Mouse (Mus musculus) adrenal gland (tissue): Measurements from ENCODE around the gene Abracl.

Source experiments
- intact Hi-C: fragments of 180-260 bp; cut with DNase I; formaldehyde crosslinking; loops from one replicate; pipeline ENCODE4 v1.15.1; 2025
- long read RNA-seq, 2 experiments: library from polyadenylated mRNA; unstranded; transcript quantifications; one replicate each; pipeline ENCODE4 v2.0.0; 2020; ENCODE audit warnings: borderline replicate concordance in 1 of 2; ENCODE audit not compliant: insufficient replicate concordance in 1 of 2

Abracl gene
- long read RNA-seq, experiment 1, transcript Abracl-201 (3 exons, 846 nt), result major isoform, 11 of 11 reads
- long read RNA-seq, experiment 1, partial matches to known transcripts, result 0 of 11 reads
- long read RNA-seq, experiment 1, other reads (novel, unspliced or antisense), result 0 of 11 reads
- long read RNA-seq, experiment 2, transcript Abracl-201 (3 exons, 846 nt), result major isoform, 17 of 19 reads
- long read RNA-seq, experiment 2, partial matches to known transcripts, result 1 of 19 reads
- long read RNA-seq, experiment 2, other reads (novel, unspliced or antisense), result 0 of 19 reads

DNA sequence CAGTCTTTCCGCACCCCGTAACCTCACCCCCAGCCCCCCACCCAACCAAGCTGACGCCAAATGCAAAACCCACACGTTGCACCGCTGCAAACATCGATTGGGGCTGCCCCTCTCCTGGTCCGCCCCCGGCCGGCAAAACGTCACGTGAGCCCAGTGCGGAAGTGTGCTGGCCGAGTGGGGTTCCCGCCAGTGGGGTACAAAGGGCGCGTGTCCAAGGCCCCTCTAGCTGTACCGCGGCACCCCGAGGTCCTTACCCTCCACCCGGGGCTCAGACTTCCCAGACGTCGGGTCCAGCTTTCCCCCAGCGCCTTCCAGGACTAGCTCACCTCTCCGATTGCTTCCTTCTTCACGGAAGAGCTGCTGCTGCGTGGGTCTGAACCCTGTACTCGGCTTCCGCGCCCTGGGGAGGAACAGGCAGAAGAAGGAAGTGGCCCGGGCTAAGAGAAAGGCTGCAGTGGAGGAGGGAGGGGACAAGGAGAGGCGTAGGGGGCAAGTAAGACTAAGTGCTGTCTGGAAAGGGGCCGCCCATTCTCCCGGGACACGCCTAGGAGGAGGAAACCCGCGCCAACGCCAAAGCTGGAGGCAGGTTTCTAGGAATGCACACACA lies at the start of gene Abracl:
Gene Abracl, minus strand, starts transcription at position 548 of the 607 bp plus-strand sequence.
- intact Hi-C loops, result no loop called here

DNA sequence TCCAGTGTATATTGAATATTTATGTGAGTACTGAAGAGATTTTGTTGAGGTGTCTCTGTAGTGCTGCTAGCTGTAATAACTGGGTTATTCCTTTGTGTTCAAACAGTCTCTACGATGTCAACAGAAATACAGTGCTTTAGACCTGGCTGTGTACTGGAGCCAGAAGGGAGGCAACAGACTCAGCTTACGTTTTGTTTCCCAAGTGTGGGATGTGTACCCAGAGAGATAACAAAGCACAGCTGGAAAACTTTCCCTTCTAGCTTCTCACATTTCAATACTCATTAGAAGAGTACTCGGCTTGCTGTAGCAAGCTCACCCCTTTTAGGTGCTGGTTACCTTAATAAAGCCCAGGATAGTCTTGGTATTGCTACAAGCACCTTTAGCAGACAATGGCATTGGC lies 49.8 kb upstream of the Abracl start:
- intact Hi-C loops, result no loop called here

DNA sequence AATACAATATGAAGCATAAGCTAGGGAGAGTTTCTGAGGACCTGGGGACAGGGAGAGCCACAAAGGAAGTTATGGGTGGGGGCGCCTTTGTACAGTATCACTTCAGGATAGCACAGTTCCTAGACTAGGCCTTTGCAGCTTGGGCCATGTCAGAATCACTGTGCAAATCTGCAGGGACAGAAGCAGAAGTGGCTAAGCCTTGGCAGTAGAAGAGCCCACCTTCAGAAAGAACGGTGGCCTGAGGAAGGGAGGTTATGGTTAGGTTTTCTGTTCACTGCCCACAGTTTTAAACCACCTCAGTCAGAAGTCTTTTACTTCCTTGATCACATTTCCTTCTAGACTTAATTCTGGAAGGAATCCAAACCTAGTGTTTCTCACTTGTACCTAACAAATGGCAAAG lies 47.5 kb upstream of the Abracl start:
- intact Hi-C loops, result no loop called here

DNA sequence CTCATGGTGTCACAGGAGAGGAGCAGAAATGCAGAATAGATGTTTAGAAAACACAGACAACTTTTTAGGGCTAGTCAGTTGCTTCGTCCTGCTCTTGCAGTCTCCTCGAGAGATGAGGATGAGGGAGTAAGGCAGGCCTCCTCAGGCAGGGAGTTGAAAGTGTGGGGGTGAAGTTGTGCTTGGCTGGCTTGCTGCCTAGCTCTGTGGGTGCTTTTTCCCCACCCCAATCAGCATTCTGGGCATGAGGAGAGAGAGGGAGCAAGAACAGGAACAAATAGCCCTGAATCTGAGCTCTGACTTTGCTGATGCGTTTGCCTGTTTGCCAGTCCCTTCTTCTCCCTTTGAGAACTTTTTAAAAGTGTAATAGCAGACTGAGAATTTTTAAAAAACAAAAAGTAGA lies 47.1 kb upstream of the Abracl start:
- intact Hi-C loops, result no loop called here

DNA sequence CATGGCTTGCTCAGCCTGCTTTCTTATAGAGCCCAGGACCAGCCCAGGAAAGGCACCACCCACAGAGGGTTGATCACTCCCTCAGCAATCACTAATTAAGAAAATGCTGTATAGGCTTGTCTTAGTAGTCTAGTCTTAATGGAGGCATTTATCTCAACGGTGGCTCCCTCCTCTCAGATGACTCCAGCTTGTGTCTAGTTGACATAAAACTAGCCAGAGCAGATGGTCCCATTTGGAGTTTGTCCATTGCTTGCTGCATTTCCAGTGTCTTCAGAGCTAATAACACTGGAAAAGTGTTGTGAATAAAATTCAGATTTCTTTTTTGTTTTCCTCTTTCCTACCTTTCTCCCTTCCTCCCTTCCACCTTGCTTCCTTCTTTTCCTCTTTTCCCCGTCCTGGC lies 46.5 kb upstream of the Abracl start:
- intact Hi-C loops, result loop anchor here (5.0 kb wide), 1 partner anchor 33 kb away; no protein-coding TSS in a partner anchor

DNA sequence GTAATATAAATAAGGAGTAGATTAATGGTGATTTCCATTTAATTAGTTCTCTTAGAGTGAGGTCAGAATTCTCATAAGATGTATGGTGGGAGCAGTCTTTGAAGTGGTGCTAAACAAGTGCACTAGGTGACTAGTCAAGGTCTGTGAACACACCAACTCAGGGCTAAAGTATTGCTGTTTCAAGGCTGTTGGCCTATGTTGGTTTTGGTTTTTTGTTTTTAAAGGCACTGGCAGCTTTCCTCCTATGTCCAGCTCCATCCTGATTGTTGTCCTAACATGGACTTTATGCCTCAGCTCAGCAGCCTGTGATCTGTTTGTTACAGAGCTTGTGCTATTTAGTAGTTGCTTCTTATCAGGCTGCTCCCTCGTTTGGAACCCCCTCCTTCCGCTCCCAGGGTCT lies 45.8 kb upstream of the Abracl start:
- intact Hi-C loops, result loop anchor here (5.0 kb wide), 1 partner anchor 33 kb away; no protein-coding TSS in a partner anchor

DNA sequence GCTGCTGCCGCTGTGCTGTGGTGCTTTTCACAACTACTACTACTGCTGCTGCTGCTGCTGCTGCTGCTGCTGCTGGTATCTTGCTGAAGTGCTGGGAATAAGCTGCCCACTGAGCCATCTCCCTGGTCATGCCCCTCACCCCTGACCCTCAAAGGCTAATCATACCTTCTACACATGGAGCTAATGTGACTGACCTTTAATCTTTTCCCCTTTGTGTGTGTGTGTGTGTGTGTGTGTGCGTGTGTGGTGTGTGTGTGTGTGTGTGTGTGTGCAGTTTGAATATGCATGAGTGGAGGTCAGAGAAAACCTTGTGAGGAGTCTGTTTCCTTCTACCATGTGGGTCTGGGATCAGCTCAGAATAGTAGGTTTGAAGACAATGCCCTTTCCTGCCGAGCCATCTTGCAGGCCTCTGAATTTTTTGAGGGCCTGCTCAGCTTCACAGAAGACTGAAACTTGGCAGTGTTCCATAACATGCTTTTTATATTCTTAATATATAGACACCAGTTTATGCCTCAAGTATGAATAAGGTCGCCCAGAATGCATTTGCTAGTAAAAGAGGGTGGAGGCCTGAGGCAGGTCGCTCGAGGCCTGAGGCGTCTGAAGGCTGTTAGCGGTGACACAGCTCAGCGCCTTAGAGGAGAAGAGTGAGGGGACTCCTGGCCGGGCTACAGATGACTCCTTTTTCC lies 44.8 kb upstream of the Abracl start:
- intact Hi-C loops, result loop anchor here (5.0 kb wide), 1 partner anchor 34 kb away; no protein-coding TSS in a partner anchor

DNA sequence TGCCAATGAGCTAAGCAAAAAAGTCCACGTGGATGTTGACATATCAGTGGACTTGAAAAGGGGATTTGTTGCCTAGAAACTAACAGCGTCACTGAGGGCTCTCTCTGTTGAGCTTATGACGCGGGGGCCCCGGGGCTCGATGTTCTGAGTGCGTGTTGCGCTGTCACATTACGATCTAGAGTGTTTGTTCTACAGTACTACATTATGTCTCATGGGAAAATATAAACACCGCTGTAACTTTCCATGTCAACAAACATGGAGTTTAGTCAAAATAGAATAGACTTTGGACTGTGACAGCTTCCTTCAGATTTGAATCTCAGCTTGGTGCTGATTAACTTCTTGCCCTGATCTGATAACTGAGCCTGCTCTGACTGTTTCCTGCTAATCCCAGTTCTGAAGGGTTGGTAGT lies 42.9 kb upstream of the Abracl start:
- intact Hi-C loops, result loop anchor here (5.0 kb wide), 1 partner anchor 36 kb away; no protein-coding TSS in a partner anchor

DNA sequence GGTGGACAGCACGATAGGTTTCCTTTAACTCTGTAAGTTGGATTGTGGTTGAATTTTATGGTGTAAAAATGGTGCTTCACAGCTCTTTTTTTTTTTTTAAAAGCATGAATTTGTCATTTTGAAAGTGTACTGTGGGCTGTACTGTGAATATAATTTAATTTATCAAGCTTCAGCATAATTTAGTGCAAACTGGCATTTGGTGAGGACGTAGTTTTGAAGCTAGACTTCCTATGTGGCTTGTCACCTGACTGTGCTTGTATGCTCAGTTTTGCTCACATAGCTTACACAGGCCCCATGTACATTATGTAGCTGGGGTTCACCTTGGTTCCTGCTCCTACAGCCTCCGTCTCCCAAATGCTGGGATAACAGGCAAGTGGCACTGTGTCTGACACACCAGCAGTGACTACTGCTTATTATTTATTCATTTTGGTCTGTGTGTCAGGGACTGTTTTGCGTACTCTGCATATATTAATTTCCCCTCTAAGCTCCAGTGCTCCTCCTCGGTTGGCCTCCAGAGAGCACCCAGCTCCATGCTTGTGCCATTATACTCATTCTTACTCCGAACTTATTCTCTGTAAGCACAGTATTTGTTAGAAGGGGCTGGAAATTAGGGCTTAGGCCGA lies 41.6 kb upstream of the Abracl start:
- intact Hi-C loops, result loop anchor here (5.0 kb wide), 1 partner anchor 38 kb away; no protein-coding TSS in a partner anchor

DNA sequence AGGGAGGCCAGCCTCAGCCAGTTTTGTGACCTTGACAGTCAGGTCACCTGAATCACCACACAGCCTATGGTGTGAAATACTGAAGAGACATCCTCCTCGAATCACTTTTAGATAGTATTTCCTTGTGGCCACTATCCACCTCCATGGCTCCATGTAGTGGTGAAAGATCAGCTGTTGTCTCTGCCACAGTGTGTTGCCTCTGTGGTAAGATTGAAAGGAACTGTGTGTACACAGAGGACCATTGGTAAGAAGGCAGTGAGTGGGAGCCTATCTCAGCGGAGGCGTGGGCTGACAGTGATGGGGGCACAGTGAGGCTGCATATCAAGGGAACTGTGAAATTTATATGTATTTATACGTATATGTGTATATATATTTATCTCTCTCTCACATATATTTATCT lies 38.4 kb upstream of the Abracl start:
- intact Hi-C loops, result no loop called here

DNA sequence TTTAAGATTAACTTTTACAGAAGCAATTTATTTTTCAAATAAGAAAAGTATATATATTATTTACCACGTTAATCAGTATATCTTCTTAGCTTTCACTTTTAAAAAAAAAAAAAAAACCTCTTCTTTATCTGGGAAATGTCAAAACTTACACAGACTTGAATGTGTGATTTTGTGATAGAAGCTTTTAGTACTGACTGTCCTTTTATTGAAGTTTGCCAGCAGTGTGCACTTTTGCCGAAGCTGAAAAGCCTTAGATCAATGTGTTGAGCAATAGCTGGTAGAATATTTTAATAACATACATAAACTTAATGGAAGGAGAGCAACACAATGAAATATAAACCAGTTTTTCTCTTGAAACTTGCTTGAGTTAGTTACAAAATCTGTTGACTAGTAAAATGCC lies 37.7 kb upstream of the Abracl start:
- intact Hi-C loops, result no loop called here

DNA sequence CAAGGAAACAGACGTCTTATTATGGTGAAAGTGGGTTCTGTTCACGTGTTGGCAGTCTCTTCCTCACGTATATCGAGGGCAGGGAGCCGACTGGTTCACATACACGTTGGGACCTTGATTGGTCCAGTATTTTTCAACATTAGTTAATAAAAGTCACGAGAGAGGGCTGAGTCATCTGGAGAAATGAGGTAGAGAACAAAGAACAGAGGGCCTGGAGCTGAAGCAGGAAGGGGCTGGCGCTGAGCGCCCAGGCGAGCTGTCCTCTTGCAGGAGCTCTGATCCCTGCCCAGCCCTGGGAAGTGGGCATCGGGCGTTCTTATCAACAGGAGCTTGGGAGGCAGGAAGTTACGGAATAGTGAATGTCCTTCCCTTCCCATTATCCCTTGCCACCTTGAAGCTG lies 36.7 kb upstream of the Abracl start:
- intact Hi-C loops, result no loop called here

DNA sequence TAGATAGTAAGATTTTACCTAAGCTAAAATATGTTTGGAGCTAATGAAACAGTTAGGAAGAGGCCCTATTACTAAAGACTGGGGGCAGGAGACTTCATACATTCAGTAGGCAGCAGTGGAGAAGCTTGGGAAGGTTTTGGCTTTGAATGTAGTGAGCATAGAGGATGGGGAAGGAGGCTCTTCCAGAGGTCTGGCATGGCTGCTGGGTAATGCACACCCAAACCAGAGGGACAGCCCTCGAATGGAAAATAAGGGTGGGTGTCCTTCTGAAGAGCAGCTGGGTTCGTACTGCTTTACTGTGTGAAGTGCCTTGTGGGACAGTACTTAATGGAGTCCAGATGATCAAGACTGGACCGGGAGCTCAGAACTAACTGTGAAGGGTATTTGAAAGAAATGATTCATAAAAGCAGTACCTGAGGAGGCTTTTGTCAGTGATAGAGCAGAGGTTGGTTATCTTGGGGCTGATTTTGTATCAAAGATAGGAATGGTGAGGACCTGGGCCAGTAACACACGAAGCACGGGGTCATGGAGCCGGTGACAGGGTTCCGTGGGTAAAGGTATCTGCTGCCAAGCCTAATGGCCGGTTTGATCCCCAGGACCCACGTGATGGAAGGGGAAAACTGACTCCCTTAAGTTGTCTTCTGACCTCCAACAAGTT lies 35.7 kb upstream of the Abracl start:
- intact Hi-C loops, result no loop called here

DNA sequence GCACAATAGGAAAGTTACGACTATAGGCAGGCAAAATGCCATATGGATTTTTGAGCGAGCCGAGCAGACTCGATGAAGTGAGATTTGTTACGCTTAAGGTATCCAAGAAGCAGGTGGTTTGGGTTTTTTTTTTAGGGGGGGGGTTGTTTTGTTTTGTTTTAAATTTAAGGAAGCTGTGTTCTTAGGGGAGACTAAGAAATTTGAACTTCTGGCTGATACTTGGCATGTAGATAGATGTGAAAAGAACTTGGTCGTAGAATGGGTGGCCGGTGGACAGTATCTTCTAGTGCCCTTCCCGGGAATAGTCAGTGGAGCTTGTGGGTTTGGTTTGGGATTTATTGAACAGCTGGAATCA lies 33.3 kb upstream of the Abracl start:
- intact Hi-C loops, result no loop called here

DNA sequence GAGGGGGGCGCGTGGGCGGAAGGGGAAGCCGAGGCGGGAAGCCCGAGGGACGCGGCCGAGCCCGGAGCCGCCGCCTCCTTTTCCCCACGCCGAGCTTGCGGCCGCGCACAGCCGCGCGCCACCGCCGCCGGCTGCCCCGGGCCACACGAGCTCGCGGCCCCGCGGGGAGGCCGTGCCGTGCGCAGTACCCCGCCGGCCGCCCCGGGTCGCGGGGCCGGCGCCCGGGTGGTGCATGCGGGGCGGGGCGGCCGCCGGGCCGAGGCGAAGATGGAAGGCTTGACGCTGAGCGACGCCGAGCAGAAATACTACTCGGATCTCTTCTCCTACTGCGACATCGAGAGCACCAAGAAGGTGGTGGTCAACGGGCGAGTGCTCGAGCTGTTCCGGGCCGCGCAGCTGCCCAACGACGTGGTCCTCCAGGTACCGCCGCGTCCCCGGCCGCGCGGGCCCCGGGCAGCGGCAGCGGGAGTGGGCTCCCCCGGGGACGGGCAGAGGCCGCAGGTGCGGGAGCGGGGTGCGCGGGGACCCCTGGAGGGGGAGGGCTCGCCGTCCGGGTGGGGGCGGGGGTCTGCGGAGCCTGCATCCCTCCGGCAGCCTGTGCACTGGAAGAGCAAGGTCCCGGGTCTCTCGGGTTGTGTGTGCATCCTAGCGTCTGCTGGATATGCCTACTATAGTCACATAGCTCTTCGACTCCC lies 32.8 kb upstream of the Abracl start, which contains the start of gene Reps1:
Gene Reps1, plus strand, starts transcription at position 166 of the 695 bp plus-strand sequence.
- intact Hi-C loops, result loop anchor here (2.0 kb wide), 1 partner anchor 141 kb away; no protein-coding TSS in a partner anchor

DNA sequence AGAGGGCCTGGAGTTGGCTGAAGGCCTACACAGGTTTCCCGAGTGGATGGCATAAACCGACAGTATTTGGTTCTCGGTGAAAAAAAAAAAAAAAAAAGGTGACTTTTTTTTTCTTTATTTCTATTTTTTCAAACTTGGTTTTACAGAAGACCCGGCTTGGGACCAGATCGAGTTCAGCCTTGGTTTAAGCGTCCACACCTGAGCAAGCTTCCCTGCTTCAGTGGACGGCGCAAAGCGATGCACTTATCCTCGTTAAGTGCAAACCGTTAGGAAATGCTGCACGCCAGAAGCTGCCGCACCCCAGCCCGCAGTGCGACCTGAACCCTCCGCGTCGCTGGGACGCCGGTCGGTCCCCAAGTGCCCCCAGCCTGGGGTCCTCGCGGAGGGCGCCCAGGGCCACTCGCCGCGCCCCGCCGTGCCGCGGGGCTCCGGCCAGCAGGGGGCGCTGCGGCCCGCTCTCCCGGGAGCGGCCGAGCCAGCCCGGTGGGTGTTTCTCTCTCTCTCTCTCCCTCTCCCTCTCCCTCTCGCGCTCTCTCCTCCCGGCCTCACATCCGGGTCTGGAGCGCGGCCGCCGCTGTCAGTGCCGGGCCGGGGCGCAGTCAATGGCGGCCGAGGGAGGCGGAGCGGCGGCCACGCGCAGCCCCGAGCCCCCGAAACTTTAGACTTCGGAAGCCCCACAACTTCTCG lies 32.1 kb upstream of the Abracl start:
- intact Hi-C loops, result loop anchor here (2.0 kb wide), 1 partner anchor 142 kb away; no protein-coding TSS in a partner anchor

DNA sequence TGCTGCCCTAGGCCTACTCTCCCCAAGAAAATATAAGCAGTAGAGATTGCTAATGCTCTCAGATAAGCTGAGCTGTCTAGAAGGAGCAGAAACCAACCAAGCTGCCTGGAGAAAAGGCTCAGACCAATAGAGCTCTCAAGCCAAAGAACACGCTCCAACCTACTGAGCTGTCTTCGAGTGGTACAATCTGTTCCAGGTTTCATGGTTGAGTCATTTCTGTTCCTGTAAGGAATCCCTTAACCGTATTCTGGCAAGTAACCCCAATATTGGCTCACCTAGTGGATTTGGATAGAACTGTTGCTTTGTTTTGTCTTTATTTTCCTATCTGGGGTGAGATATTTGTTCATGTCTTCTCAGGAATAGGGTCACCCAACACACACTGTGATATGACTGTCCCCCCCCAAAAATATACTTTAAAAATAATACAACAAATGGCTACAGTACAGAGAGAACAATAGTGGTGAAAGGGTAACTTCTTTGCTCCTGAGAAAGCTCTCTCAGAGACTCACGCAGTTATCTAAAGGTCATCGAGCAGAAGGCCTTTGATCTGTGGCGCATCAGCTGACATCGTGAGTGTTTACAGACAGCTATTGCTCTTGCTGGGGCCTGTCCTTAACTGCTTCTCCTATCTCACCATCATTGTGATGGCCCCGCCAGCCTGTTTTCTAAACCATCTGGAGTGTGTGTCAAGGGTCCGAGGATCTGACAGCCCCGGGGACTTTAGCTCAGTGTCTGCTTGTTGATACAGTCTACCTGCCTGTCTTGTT lies 24.5 kb upstream of the Abracl start:
- intact Hi-C loops, result no loop called here

DNA sequence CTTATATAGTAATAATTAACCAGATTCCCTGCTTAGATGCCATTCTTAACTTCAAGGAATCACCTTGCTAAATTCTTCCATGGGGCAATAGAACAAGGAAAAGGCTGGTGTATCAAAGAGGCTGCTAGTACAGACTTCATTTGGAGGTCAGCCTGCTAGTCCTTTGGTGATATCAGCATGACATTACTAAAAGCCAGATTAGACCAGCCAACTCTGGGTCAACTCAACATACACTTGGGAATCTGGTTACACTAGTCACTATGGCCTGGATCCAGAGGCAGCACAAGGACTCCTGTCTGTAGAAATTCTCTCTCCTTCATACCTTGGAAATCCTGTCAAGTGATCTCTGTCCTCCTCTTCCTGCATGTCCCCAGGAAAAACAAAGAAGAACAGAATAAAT lies 23.3 kb upstream of the Abracl start:
- intact Hi-C loops, result no loop called here

DNA sequence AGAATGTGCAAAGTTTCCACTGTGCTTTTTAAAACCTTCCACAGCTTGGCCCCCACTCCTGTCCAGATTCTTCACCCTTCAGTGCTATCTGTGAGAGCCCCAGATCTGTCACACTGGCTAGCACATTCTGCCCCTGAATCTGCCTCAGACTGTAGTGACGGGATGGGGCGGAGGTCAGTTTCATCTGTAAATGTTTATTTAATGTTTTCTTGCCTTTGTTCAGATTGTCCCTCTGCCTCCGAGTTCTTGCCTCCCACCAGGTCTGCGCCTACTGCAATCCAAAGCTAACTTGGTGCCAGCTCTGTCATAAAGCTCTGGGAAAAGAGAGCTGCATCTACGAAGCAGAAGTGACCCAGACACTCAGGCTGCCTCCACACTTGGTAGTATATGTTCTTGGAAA lies 13.8 kb upstream of the Abracl start:
- intact Hi-C loops, result no loop called here
